Mouse (Mus musculus) yolk sac, embryonic 10.5 days (tissue): ENCODE data around the gene Col8a1.
A peak's percentile ranks its signal among the peaks of the same experiment; 100 is the strongest.

Source experiments
- DNase-seq: peaks from one replicate; pipeline ENCODE4 v3.0.0-alpha.2; 2017; ENCODE audit warnings: low spot score

Col8a1 gene

DNA sequence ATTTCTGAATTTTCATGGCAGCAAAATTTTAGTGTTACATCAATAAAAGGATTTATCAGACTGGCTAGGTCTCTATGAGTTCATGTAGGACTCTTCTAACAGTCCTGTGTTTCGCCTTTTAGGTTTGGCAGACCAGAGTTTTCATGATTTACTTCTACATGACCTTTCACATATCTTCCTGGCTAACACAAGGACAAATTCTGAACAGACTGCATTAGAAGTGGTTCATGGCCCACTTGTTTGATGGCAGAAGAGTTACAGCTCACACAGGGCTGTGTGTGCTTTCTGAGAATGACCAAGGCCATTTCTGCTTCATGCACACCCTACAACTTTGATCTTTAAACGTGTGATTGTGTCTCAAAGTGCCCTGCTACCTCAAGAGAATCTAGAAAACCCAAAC, 82.3 kb downstream of the Col8a1 start:
- no peak for DNase-seq

DNA sequence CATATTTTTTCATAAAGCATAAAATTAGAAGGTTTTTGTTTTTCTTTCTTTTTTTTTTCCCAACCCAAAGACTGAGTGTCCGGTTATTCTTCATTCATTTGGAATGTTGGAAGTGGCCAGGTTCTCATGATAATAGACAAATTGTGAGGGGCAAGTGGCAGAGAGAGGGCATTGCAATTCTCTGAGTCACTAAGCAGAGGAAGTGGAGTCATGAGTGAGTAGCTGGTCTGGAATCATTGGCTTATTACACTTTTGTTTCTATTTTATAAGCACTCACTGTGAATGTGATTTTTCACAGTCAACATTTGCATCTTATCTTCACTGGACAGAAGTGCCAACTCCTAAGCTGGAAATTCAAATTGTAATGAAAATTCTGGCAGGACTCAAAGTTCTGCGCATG, 82.9 kb downstream of the Col8a1 start:
- no peak for DNase-seq

DNA sequence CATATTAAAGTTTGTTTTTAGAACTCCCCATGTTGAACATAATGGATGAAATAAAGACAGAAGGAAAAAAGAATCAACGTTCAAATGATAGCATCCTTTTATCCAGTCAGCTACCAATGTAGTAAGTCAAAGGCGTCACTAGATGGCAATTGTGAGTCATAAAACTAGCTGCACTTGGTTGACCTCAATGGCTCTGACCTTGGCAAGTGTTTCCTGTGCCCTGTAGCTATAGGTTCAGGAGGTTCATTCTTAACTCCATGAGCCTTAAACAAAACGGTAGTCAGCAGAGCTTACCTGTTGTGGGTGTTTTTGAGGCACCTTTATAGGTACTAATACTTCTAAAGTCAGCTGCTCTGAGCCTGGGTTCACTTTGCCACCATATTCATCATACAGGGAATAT, 85.2 kb downstream of the Col8a1 start:
- no peak for DNase-seq

DNA sequence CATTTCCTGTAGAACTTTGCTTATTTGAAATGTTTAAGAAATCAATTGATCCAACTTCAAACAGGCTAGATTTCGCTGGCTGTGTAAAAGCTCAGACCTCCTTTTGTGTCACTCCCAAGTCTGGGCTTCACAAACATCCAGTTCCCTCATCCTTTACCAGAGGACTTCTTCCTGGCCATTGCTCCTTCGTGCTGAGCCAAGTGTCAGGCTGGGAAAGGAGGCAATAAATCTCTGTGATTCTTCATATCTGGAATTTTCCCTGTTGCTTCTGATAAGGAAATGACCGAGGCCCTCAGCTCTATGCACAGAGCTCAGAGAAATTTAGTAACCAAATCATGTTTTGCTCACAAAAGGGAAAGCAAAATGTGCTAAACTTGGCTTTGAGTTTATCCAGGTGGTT, 91.9 kb downstream of the Col8a1 start:
- DNase-seq: no peak

DNA sequence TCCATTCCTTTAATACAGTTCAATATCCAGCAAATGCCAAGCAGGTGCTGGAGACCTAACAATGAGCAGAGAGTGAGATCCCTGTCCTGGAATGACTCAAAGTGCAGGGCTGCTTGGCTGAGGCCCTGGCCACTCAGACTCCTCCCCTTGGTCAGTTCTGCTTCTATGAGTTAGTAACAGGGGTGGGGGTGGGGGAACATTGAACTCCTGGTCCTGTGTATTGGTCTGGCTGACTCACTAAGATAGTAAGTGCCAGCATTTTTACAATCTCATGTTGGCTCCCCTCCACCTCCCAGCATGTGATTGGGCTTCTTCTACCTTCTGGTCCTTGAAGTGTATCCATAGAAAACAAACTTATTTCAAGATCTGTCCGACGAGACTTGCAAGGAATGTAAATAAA, 104.6 kb downstream of the Col8a1 start:
- peak; percentile 4 for DNase-seq

DNA sequence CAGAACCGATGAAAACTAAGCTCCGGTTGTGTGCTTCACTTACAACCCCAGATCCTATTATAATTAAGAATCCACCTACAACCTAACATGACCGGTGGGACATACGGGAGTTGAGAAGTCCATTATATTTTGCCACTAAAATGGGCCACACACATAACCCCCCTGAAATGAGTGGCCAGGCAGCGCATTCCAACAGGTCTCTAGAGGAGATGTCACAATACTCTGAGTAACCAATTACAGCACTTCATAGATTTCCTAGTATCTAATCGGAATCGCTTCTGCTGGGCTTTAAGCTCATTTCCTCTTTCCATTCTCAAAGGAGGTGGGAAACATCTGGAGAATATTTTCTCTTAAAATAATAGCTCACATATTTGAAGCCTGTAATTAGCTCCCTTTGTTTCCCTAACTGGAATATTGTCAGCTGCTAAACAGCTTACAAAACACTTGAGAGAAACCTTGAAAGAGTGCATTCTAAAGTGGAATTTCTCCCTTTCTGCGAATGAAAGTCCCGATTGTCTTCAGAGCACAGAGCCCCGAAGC, 113.1 kb downstream of the Col8a1 start:
- DNase-seq: no peak

DNA sequence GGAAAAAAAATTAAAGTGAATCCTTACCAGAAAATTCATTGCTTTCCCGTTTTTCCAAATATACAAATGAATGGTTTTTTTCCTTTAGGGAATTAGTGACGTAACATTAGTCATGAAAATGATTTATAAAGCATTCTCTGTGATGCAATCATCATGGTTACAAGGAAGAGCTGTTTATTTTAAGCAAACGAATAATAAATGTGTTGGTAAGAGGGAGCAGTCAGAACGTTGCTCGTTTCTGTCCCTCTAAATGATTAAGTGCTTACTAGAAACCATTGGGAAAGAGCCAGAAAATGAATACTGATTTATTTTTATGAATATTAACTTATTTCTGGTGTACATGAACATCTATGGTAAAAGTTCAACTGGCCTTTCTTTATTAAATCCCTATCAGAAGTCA, 119.8 kb downstream of the Col8a1 start:
- no peak for DNase-seq

DNA sequence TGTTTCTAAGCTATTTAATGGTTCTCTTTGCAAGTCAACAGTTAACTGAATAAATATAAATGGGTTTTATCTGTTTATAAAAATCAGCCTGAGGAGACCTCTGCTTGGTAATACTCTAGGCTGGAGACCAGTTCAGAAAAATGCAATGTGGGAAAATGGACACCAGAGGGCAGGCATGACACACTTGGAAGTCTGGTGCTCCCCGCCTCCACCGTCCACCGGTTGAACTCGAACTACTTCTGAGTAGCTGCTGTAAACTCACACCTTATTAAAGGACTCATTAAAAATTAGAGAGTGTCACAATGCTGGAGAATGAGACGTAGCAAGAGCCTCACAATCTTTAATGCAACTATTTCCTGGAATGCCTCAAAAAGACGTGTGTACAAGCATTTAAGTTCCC, 120.3 kb downstream of the Col8a1 start:
- DNase-seq: peak; percentile 60

DNA sequence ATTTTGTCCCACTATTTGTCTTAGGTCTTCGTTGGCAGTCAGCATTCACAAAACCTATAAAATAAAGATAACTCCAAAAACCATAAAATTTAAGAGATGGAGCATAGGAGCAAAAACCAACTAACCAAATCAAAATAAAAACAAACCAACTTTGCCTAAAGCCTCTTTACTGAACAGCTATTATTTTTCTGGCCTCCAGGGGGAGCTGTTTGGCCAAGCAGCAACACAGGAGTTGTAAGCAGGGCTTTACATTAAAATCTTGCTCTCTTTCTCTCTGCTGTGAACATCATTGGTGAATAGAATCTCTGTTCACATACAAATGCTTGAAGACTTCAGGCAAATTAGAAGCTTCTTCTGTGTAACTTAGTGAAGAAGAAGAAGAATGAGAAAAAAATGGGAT, 142.8 kb downstream of the Col8a1 start:
- no peak for DNase-seq

DNA sequence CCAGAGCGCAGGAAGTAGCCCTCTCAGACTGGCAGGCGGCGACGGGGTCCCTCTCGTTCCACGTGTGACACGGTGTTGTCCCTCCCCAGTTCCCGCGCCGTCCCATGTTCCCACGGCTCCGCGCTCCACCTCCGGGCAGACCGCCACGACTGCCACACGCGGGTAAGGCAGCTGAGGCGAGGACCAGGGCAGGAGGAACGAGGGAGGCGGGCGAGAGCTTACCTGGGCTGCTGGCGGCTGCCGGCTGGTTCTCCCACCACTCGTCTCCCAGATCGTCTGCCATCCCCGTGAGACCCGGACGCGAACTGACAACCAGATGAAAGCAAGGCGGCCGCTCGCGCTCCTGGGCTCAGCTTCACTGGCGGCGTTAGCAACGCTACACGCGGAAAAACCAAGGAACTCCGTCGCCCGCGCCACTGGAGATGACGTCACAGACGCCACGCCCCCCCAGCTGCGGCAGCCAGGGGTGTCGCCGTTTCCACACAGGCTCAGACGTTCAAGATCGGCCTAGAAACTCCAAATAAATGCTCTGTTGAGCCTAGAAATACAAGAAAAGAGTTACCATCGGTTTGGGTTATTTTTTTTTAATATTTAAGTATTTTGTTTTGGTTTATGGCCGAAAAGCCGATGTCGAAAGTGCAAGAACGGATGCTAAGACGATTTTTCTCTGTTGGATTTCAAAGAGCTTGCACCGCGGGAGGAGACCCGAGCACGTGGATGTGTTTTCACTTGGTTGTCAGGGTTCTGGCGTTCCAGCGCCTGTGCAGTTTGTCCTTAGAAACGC, 147.9 kb downstream of the Col8a1 start, which contains the start of gene Cmss1:
Gene Cmss1 (minus strand): TSS at position 421 of the 784 bp plus-strand sequence.
- peak; percentile 88 for DNase-seq

DNA sequence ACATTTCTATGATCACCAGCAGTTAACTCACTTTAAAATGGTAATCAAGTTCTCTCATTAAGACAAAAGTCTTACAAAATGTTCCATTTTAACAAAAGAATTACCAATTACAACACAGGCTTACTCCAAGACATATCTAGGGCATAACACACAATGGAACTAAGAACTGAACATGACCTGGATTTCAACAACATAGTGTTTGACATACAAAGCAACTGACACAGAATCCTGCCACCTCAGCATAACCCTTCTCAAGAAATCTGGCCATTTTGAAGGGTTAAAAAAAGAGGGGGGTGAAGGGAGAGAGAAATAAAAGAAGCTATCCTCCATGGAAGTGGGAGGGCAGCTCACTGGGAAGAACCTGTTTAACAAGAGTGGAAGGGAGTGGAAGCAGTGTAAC, 153.5 kb downstream of the Col8a1 start:
- no peak for DNase-seq

DNA sequence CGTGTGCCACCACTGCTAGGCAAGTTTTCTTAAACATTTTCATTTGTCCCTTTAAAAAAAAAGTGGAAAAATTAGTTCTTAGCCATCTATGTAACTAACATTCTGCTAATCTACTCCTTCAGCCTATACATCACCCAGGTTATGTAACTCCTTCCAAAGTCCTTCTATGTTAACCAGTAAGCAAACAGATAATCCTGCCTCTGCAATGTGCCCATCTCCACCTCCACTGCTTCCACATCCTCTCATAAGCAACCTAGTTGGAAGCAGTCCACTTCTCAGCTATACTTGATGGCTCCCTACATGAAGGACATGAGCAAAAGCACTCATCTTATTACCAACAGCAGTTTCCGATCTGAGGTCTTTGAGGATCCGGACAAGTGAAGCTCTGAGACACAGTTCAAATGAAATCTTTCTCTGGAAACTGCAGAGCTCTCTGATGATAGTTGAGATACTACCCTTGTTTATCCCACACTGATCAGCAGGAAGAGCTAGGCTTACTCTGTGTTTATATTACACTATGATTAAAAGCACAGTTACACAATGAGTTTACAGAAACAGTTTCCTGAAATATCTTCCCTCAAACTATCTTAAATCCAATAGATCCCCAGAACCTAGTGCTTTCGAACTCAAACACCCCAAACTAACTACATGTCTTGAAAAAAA, 157.1 kb downstream of the Col8a1 start:
- DNase-seq: no peak

DNA sequence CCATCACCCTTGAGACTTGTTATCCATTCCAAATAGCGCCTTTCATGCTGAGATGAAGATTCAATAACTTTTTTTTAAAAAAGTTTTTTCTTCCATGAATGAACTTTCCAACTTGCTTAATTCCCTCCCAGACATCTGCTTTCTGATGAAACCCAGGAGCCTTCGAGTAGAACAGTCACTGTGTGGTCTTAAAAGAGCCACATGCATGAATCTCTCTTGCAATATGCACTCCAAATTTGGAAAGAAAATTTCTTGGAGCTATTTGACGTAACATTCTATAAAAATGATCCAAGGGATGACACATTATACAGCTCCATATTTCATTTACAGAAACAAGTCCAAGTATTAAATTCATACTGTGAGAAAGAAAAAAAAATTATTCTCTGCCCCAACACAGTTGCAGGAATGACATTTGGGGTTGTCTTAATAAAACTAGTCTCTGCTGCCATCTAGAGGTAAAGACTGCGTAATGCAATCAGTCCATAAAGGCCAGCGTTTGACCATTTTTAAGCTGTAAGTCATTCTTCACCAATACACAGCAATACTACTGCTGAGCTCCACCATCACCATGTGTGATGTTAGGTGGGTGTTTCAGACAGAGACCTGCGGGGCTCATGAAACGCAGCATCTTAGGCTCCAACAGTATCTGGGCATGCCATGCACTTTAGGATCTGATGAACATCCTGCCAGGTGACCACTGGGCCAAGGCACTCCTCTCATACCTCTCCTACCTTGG, 160.9 kb downstream of the Col8a1 start:
- peak; percentile 23 for DNase-seq

DNA sequence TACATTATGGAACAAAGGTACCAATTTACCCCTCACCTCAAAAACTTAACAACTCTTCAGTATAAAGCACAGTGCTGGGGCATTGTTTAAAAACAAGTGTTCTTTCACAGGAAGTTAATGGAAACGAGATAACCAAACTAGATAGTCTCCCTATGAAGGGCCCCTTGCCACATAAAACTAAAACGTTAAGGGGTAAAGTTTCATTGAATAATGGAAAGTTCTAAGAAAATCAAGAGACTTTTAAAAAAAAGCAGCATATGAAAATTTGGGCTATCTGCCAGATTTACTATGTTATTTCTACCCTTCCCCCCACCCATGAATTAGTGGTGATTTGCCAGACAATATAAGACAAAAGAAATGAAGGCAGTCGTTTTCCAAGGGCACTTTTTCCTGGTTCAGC, 169.3 kb downstream of the Col8a1 start:
- DNase-seq: no peak

DNA sequence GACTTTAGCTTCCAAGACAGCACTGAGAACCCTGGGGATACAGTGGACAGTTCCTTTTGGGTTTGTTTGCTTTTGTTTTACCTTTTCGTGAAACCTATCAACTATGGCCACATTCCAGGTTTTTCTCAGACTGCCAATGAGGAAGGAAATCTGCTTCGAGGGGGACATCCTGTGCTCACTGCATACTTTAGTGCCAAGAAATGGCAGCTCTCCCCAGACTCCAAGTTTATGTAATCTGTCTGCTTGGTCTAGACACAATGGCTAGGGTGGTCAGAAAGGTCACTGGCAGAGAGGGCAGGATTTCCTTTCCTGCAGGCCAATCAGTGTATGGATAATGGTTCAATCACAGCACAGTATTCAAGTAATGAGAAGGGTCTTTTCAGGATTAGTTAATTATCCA, 172.5 kb downstream of the Col8a1 start:
- DNase-seq: no peak

DNA sequence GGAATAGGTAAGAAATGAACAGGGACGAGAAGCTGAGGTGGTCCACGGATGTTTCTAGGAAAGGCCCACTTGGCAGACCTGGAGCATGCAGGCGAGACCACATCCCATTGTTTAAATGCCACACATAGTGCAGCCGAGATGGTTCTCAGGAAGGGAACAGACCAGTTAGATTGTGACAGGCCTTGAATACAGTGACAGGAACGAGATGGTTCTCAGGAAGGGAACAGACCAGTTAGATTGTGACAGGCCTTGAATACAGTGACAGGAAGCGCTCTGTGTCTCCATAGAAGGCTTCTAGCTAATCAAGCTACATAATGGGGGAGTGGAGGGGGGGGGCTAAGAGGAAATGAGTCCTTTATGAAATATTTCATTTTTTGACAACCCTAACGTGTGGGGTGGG, 174.5 kb downstream of the Col8a1 start:
- DNase-seq: no peak

DNA sequence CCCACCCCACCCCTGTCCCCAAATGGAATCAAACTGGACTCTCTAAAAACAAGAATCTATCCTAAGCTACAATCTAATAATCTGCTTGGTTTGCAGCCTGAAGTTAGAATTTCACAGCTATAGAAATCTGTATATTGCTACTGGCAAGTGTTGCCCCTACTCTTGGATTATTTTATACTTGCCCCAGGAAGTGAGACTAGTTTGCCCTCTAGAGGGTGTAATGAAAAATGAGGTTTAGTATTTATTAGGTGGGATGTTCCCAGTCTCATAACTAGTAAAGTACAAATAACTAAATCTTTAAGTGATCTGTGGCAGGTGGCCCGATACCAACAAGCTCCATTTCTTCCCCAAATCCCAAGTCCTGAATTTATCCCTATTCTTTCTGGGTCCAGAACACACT, 177.0 kb downstream of the Col8a1 start:
- no peak for DNase-seq

DNA sequence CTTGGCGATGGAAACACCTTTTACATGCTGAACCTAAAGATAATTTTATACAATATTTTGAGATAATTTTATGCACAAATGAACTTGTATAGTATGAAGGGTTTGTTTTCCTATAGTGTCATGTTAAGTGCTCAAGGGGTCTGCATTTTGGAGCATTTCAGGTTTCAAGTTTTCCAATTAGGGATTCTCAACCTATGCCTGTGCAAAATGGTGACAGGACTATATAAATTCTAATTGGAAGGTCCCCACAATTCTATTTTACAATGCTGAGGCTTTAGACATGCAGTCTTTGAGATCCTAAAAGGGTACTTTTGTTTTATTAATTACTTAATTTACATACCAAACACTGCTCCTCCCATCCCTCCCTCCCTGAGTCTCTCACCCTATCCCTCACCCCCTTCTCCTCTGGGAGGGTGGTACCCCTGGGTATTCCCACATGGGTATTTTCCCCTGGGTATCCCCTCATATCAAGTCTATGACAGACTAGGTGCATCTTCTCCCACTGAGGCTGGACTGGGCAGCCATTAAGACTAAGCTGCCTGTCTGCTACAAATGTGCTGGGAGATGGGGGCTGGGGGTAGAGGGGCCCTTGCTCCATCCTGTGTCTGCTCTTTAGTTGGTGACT, 178.7 kb downstream of the Col8a1 start:
- DNase-seq: no peak
